Mouse (Mus musculus) layer of hippocampus, postnatal 10 days (tissue): ENCODE data around the gene Cfap58. TPM values are rescaled to one million over a fixed set of nuclear protein-coding genes. Genes with fewer than 3 reads are reported as not detected.

Experiments used
- DNase-seq, 2 experiments: peaks; one replicate each; pipeline ENCODE4 v3.0.0; 2021; ENCODE audit warnings: low spot score in 2 of 2
- microRNA-seq, 2 experiments: library from miRNA; unstranded; fragments of <30 nt; microRNA quantifications; one replicate each; pipeline ENCODE4 v1.2.0; 2021
- total RNA-seq, 2 experiments: library from RNA; stranded (reverse); gene quantifications; 2 replicates each; pipeline ENCODE4 v1.2.3; 2021

Cfap58 gene
- total RNA-seq, 2 experiments from 2014 or later: 0.60 to 0.98 TPM

- no peak for DNase-seq
These were observed 111.9 kb downstream of the Cfap58 start for GRCm38 (mm10) chr19:48049361-48049760.

- no peak for DNase-seq
These were observed 125.8 kb downstream of the Cfap58 start for GRCm38 (mm10) chr19:48063289-48063688.

- no peak for DNase-seq
These were observed 142.2 kb downstream of the Cfap58 start for GRCm38 (mm10) chr19:48079718-48080117.

- no peak for DNase-seq
These were observed 144.0 kb downstream of the Cfap58 start for GRCm38 (mm10) chr19:48081456-48081855.

Small RNA genes within 50 kb of the gene (microRNA-seq; reads per million reads assigned to microRNA genes)
- gene Gm22240: 0 reads per million in 2 experiments

Other genes with a start within 250 kb of the Cfap58 start
- gene Col17a1, start 245.6 kb upstream of the Cfap58 start, total RNA-seq: under 1 TPM; 0.16 to 0.25 TPM
- gene Sfr1, start 206.0 kb upstream of the Cfap58 start, total RNA-seq: 100 to 1,000 TPM; 102 to 115 TPM
- gene Gsto1, start 82.7 kb upstream of the Cfap58 start, total RNA-seq: 10 to 100 TPM; 72.4 to 74.9 TPM
- 1 to 10 TPM; 1.3 to 1.4 TPM for gene Gsto2, start 72.1 kb upstream of the Cfap58 start, total RNA-seq
- 1 to 10 TPM; 2.1 to 4.0 TPM for gene Cfap43, start 18.4 kb upstream of the Cfap58 start, total RNA-seq
- 1 to 10 TPM; 2.5 to 2.6 TPM for gene Itprip, start 18.4 kb upstream of the Cfap58 start, total RNA-seq